Mouse (Mus musculus): ENCODE measurements at regions not wholly inside any gene's neighbourhood (a gene's known extent, or its start where the extent isn't known, plus 50 kb on each side); places are given as distances from the start of the nearest gene placed in this dataset.
A peak's percentile ranks its signal among the peaks of the same experiment; 100 is the strongest.

- no peak for DNase-seq (ENCODE audit: low read depth)
These were observed 52.2 kb upstream of the 2310009B15Rik start for GRCm38 (mm10) chr1:138908860-138909259.

GRCm38 (mm10) chr1:138909654-138910053, 53.0 kb upstream of the 2310009B15Rik start:
- DNase-seq (ENCODE audit: low read depth), result peak; percentile 5

- DNase-seq (ENCODE audit: low read depth), result peak; percentile 62
These were observed 51.0 kb upstream of the Dennd1b start for GRCm38 (mm10) chr1:138912156-138912616.

- no peak for DNase-seq (ENCODE audit: low read depth)
These were observed 50.3 kb upstream of the Dennd1b start for GRCm38 (mm10) chr1:138912928-138913327.

GRCm38 (mm10) chr1:138913428-138913827, 49.8 kb upstream of the Dennd1b start:
- no peak for DNase-seq (ENCODE audit: low read depth)

Measured in NIH3T3 (cell line).